Mouse (Mus musculus) forebrain, embryonic 16.5 days (tissue): Measurements from ENCODE around the gene Gm3327. TPM values are rescaled to one million over a fixed set of nuclear protein-coding genes. Genes with fewer than 3 reads are reported as not detected.
"Not testable (repeated sequence)": the region's sequence is repeated elsewhere in the genome, so short reads cannot be mapped to it uniquely, and the experiment has no call there.

Source experiments
- ATAC-seq: fragments of 200-750 bp; cut with Nextera tagmentation; 2 replicates; pipeline ENCODE4 v1.8.0; 2017; ENCODE audit warnings: mild to moderate bottlenecking, moderate library complexity
- H3K27ac ChIP-seq: fragments of 300-500 bp; sonication (generic); 2 replicates; pipeline ENCODE4 v1.5.1; 2014; ENCODE audit warnings: low read length, control low read depth
- H3K27me3 ChIP-seq: fragments of 300-500 bp; sonication (generic); replicated peaks from 2 replicates; pipeline ENCODE4 v1.6.1; 2014; ENCODE audit warnings: low read length; ENCODE audit not compliant: control insufficient read depth, insufficient read depth
- H3K36me3 ChIP-seq: fragments of 300-500 bp; sonication (generic); 2 replicates; pipeline ENCODE4 v1.6.1; 2014; ENCODE audit not compliant: control insufficient read depth, insufficient read depth
- H3K4me1 ChIP-seq: fragments of 300-500 bp; sonication (generic); replicated peaks from 2 replicates; pipeline ENCODE4 v1.6.1; 2014; ENCODE audit warnings: low read length; ENCODE audit not compliant: control insufficient read depth, insufficient read depth
- H3K4me2 ChIP-seq: fragments of 300-500 bp; sonication (generic); 2 replicates; pipeline ENCODE4 v1.6.1; 2014; ENCODE audit warnings: mild to moderate bottlenecking, low read length, control low read depth
- H3K4me3 ChIP-seq: fragments of 300-500 bp; sonication (generic); replicated peaks from 2 replicates; pipeline ENCODE4 v1.5.1; 2014; ENCODE audit warnings: mild to moderate bottlenecking, low read length, control low read depth
- H3K9ac ChIP-seq: fragments of 300-500 bp; sonication (generic); replicated peaks from 2 replicates; pipeline ENCODE4 v1.6.1; 2014; ENCODE audit warnings: low read depth, low read length, control low read depth
- H3K9me3 ChIP-seq: fragments of 300-500 bp; sonication (generic); 2 replicates; pipeline ENCODE4 v1.6.1; 2016; ENCODE audit warnings: low read length; ENCODE audit not compliant: control insufficient read depth
- WGBS: fragments of 180-500 bp; shearing (Covaris S2); extraction: QIAGEN DNeasy Blood & Tissue Kit; methylation state at CpG from one replicate; pipeline ENCODE4 v1.1.7; 2014; 5-methylcytosine and 5-hydroxymethylcytosine counted together
- polyA plus RNA-seq: library from polyadenylated mRNA; unstranded; fragments of >200 nt; fragmentation: Nextera tagmentation; extraction: Ambion mirVana; gene quantifications from 2 replicates; pipeline ENCODE4 v1.2.1, GENCODE M21; 2015

Gm3327 gene
- not detected in 2 replicates for polyA plus RNA-seq

DNA sequence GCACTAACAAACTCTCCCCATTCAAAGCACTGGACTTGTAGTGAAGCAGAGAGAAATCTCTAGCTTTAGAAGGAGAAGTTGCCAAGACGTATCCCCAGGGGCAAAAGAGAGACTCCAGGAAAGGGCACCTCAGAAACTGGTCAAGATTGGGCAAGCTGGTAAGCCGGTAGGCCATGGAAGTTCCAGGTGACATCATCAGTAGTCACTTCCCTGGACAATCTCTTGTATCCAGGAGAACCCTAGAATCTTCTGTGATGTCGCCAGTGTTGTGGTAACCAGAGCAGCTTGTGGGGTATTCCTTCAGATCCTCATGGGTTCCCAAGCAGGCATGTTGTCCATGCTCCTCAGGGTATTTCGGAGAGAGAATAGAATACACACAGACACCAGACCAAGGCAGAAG is at the start of gene Gm3327:
Gene Gm3327 (plus strand): TSS at position 301 of the 400 bp plus-strand sequence.
- WGBS, result 88% methylated on average over 2 of the region's 4 CpGs
- not testable (repeated sequence) for H3K27ac ChIP-seq

GRCm38 (mm10) chr14:44077785-44078341 is 45.8 kb upstream of the Gm3327 start:
- H3K4me3 ChIP-seq, H3K4me2 ChIP-seq: not testable (repeated sequence)
- WGBS, result 75% methylated on average over 4 of the region's 5 CpGs

More for the DNA sequence above, at the start of gene Gm3327:
- H3K4me3 ChIP-seq, H3K4me2 ChIP-seq, H3K9me3 ChIP-seq, H3K36me3 ChIP-seq, H3K4me1 ChIP-seq, ATAC-seq, H3K27me3 ChIP-seq, H3K9ac ChIP-seq: not testable (repeated sequence)

GRCm38 (mm10) chr14:44086588-44086987 is 37.1 kb upstream of the Gm3327 start:
- not testable (repeated sequence) for ATAC-seq, H3K4me3 ChIP-seq, H3K9ac ChIP-seq, H3K27me3 ChIP-seq, H3K4me2 ChIP-seq, H3K27ac ChIP-seq, H3K9me3 ChIP-seq, H3K36me3 ChIP-seq, H3K4me1 ChIP-seq
- WGBS, result 90% methylated on average over 1 of the region's 1 CpGs

More at GRCm38 (mm10) chr14:44077785-44078341, 45.8 kb upstream of the Gm3327 start:
- H3K27ac ChIP-seq, H3K27me3 ChIP-seq, H3K9ac ChIP-seq, H3K9me3 ChIP-seq, ATAC-seq, H3K4me1 ChIP-seq, H3K36me3 ChIP-seq: not testable (repeated sequence)

DNA sequence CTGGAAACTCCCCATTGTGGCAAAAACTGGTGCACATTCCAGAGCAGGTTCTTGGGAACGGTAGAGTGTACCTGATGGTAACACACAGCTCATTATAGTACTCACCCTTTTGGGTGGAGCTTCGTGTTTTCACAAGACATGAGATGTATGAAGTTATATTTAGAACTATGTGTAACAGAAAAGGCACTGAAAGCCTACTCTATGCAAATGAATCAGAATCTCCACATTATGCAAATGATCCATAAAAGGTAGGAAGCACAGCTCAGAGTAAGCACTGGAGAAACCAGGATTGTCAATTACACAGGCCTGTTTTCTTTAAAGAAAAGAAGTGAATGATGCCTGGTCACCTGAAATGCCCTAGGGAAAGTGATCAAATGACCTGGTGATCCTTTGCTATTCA is 36.1 kb upstream of the Gm3327 start:
- not testable (repeated sequence) for H3K36me3 ChIP-seq, H3K27ac ChIP-seq, ATAC-seq, H3K27me3 ChIP-seq, H3K4me2 ChIP-seq, H3K9ac ChIP-seq, H3K9me3 ChIP-seq, H3K4me3 ChIP-seq, H3K4me1 ChIP-seq
- 80% methylated on average over 2 of the region's 2 CpGs for WGBS

DNA sequence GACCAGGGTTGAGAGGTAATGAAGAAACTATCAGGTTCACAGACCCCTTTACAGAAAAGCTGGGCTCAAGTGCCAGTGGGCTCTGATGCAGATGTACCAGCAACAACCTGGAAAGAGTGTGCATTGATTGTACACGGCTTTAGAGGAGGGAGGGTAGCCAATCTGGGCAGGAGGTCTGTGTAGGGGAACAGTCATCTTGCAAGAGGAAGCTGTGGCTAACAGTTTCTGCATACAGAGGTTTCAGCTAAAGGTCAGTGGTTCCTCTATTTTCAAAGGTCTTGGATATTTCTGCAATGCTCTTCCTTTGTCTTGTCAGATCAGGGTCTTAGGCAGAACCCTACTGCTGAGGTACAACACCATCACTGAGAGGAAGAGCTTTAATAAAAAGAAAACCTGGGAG is 32.1 kb upstream of the Gm3327 start:
- not testable (repeated sequence) for ATAC-seq, H3K36me3 ChIP-seq, H3K9me3 ChIP-seq, H3K27ac ChIP-seq, H3K4me1 ChIP-seq, H3K4me2 ChIP-seq, H3K27me3 ChIP-seq, H3K9ac ChIP-seq, H3K4me3 ChIP-seq
- 68% methylated on average over 1 of the region's 1 CpGs for WGBS

DNA sequence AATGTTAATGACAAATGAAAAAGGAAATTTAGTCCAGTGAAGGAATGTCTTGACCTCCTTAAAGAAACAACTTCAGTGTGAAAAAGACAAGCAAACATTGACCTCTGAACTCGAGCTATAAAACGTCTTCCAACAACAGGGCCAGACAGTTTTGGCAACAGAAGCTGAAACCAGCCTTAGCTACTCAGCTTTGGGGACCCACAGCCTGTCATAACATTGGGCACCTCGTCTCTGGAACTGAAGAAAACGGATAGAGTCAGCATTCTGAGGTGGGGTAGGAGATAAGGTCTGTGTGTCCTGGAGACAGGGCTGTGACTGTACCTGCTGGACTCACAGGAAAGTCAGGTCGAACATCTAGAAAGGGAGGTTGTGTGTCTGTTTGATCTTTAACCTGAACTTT is 29.2 kb upstream of the Gm3327 start:
- H3K4me3 ChIP-seq, H3K9me3 ChIP-seq, H3K4me2 ChIP-seq, H3K4me1 ChIP-seq, H3K27me3 ChIP-seq, ATAC-seq, H3K9ac ChIP-seq, H3K27ac ChIP-seq, H3K36me3 ChIP-seq: not testable (repeated sequence)
- 76% methylated on average over 5 of the region's 5 CpGs for WGBS

GRCm38 (mm10) chr14:44100030-44100429 is 23.6 kb upstream of the Gm3327 start:
- not testable (repeated sequence) for H3K9ac ChIP-seq, H3K27me3 ChIP-seq, ATAC-seq, H3K4me1 ChIP-seq, H3K27ac ChIP-seq, H3K4me3 ChIP-seq, H3K4me2 ChIP-seq, H3K36me3 ChIP-seq, H3K9me3 ChIP-seq
- no CpG with 5 or more reads among the region's 1 CpGs for WGBS

- not testable (repeated sequence) for H3K27me3 ChIP-seq, H3K27ac ChIP-seq, H3K36me3 ChIP-seq, ATAC-seq, H3K9me3 ChIP-seq, H3K4me3 ChIP-seq, H3K4me2 ChIP-seq, H3K4me1 ChIP-seq, H3K9ac ChIP-seq
- WGBS, result 86% methylated on average over 2 of the region's 2 CpGs
These were observed 21.3 kb upstream of the Gm3327 start, which contains the start of gene Ear2 for GRCm38 (mm10) chr14:44102354-44102753. Ear2 (plus strand) TSS chr14:44102654.

DNA sequence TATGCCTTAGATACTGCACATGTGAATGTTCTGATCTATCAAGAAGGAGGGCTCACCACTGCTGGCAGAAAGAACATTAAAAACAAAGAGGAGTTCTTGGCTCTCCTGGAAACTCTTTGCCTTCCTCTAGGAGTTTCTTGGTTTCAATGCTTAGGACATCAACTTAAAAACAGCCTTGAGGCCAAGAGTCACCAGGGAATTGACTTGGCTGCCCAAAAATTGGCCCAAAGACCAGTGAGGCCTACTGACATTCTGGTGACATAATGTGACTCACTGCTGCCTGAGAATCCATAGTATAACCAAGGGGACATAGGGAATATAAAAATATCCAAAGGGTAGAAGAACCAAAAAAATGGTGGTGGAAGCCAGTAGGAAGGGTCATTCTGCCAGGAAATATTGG is 12.7 kb upstream of the Gm3327 start:
- no peak for ATAC-seq
- Histone ChIP-seq H3K36me3 (no peaks in the 10 kb centered on the region), H3K4me1 (no peaks in the 10 kb centered on the region), H3K9ac (no peak overlapping the region), H3K27ac (no peak overlapping the region), H3K27me3 (no peaks in the 10 kb centered on the region), H3K9me3 (no peaks in the 10 kb centered on the region), H3K4me2 (no peak overlapping the region), H3K4me3 (no peak overlapping the region)
